Mouse (Mus musculus) embryonic stem cell, embryonic (primary cell): ENCODE results near the gene Ssr2.

ENCODE experiments used
- CTCF ChIA-PET, 4 experiments: fragments of 300-600 bp in 2 of 4; fragments of 350-600 bp in 2 of 4; sonication (Branson Sonifier 250); formaldehyde crosslinking; loops; one replicate each; lab custom pipeline; 2022; ENCODE audit warnings: inconsistent platforms in 2 of 4; lab: Charles Lee
- POLR2A ChIA-PET, 4 experiments: fragments of 300-600 bp in 2 of 4; fragments of 350-600 bp in 2 of 4; sonication (Branson Sonifier 250); formaldehyde crosslinking; loops; one replicate each; lab custom pipeline; 2022; ENCODE audit warnings: antibody characterized with exemption in 4 of 4, inconsistent platforms in 1 of 4; lab: Charles Lee

Ssr2 gene

DNA sequence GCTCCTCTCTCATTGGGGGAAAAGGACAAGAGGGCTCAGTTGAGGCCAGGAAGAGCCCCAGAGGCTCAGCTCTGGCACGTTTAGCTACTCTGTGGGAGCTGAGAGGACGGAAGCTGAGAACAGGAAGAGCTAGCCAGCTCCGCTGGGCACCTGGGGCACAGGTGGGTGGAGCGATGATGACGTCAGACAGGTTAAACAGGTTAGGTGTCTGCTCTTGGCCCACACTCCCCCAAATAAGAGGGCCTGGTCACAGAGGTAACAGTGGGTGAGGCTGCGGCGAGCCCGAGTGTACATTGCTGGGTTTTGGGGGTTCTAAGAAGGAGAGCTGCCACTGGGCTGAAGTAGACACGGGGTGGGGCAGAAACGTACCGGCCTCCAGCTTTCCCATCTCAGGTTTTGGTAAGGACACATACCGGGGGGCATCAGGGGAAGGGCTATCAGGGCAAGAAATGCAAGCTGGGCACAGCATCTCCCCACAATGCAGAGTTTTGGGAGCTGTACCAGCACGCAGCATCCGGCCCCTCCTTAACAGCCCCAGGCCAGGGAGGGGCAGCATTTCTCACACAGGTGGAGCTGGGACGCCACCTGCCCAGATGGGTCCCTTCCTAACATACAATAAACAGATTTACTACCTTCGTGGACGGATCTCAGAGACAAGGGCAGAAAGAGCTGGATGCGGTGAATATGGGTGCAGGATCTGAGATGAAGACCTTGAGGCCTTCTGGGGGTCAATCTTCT lies 27.3 kb upstream of the Ssr2 start, which contains the start of gene Rab25:
Rab25 (minus strand) TSS at position 121 of the 738 bp plus-strand sequence.
- ChIA-PET POLR2A (interaction anchor here (0.6 to 69.6 kb wide), 32 partner anchors 6 to 337 kb away, joined by 3 to 2954 read pairs (median 5); partner anchors contain the start of genes Ssr2 (in 3 of the 4), Khdc4 (in 2 of the 4), Mex3a (in 2 of the 4) and Lamtor2 (in 1 of the 4)), CTCF (interaction anchor here in 1 of 4 experiments (0.6 to 1.5 kb wide), 4 partner anchors 39 to 545 kb away, joined by 3 to 8 read pairs (median 4); partner anchors contain the start of genes Lmna and Rusc1)

GRCm38 (mm10) chr3:88551586-88551985 lies 24.1 kb upstream of the Ssr2 start:
- CTCF ChIA-PET: no interaction called here
- POLR2A ChIA-PET: interaction anchor here in 3 of 4 experiments (0.7 to 69.6 kb wide), 8 partner anchors 3 to 67 kb away, joined by 3 to 2954 read pairs (median 34); partner anchors contain the start of genes Mex3a (in 2 of the 3), Ssr2 (in 2 of the 3), Lamtor2 (in 1 of the 3) and Rab25 (in 1 of the 3)

- POLR2A ChIA-PET: interaction anchor here (0.5 to 69.6 kb wide), 82 partner anchors 2 to 905 kb away, joined by 3 to 2954 read pairs (median 5); partner anchors contain the start of genes Mex3a (in 3 of the 4), Pmf1 (in 3 of the 4), Ssr2 (in 3 of the 4) and Smg5 (in 2 of the 4)
- CTCF ChIA-PET: interaction anchor here (0.6 to 2.5 kb wide), 18 partner anchors 8 to 1530 kb away, joined by 3 to 9 read pairs (median 4); partner anchors contain the start of gene Lmna (in 1 of the 4)
Observed at GRCm38 (mm10) chr3:88552082-88552645, 23.5 kb upstream of the Ssr2 start.

DNA sequence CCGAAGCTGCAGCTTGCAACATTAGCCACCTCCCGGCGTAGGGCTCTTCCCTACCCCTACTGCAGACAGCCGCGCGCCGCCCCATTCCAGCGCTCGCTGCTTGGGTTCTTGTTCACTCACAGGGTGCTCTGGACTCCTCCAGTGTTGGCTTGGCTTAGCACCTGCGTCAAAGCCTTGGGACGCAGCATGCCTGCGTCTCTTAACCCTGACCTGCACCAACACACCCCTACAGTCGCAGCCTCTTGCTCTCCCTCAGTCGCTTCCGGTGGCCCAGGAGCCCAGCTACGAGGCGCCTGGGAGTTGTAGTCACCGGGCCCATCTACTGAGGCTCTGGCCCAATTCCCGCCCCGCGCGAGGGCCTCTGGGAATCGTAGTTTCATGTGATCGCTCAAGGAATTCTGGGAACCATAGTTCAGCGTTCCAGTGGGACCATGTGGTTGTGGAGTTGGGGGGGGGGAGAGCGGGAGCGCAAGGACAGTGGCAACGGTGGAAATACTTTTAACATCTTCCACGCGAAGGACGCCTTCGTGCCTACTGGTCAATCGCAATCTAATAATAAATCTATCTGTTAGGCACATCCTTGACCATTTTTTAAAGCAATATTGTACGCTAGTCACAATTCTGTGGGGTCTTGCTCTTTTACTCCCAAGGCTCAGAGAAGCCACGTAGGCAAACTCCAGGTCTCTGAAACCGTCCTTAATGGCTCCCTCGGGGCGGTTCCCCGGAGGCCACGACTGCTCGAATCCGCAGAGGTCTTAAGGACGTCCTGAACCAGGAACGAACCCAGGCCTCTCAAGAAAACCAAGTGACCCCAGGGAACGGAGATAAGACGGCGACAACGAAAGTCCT lies 22.8 kb upstream of the Ssr2 start, which contains the start of gene Lamtor2:
Lamtor2 (minus strand) TSS at position 399 of the 849 bp plus-strand sequence.
- CTCF ChIA-PET: interaction anchor here (0.6 to 2.5 kb wide), 26 partner anchors 8 to 1529 kb away, joined by 3 to 12 read pairs (median 4); partner anchors contain the start of gene Lmna (in 1 of the 4)
- POLR2A ChIA-PET: interaction anchor here (0.5 to 69.6 kb wide), 91 partner anchors 2 to 904 kb away, joined by 3 to 2954 read pairs (median 5); partner anchors contain the start of genes Mex3a (in 4 of the 4), Ssr2 (in 4 of the 4), Pmf1 (in 3 of the 4) and Smg5 (in 2 of the 4)

GRCm38 (mm10) chr3:88553525-88553879 lies 22.2 kb upstream of the Ssr2 start, which contains the start of gene Ubqln4:
Ubqln4 (plus strand) TSS chr3:88553758.
- POLR2A ChIA-PET: interaction anchor here (0.7 to 69.6 kb wide), 41 partner anchors 1 to 470 kb away, joined by 3 to 2954 read pairs (median 5); partner anchors contain the start of genes Mex3a (in 4 of the 4), Ssr2 (in 4 of the 4), Cct3 (in 1 of the 4) and Lamtor2 (in 1 of the 4)

DNA sequence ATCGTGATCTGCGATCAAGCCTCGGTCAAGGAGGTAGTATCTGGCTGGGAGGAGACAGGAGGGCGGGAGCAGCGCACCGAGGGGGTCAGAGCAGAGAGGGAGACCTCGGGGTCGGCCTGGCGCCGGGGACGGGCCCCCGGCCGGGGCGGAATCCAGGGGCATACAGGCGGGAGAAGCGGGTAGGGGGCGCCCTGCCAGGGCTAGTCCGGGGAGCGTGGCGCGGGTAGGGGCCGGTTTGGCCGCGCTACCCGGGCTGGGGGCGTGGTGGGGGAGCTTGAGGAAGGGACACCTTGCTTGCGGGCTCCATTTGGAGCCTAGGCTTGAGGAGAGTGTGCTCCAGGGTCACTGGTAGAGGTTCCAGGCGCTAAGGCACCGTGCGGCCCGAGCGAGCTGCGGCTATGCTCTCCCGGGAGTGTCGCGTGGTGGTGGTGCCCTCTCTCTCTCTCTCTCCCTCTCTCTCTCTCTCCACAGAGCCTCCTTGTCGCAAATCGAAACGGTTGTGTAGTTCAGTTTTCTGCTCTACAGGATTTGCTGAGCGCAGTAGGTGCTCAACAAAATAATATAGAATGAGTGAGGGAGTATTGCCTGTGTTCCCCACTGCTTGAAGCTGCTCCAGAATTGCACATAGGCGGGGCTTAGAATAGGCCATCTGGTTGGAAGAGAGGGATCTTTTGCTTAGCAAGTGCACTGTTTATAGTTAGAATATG lies 21.6 kb upstream of the Ssr2 start:
- POLR2A ChIA-PET: interaction anchor here (0.6 to 69.6 kb wide), 58 partner anchors 1 to 966 kb away, joined by 3 to 2954 read pairs (median 4); partner anchors contain the start of genes Mex3a (in 4 of the 4), Ssr2 (in 4 of the 4), Cct3 (in 2 of the 4) and Pmf1 (in 2 of the 4)
- CTCF ChIA-PET: interaction anchor here in 3 of 4 experiments (0.6 to 2.5 kb wide), 21 partner anchors 9 to 158 kb away, joined by 3 to 12 read pairs (median 5); partner anchors contain the start of genes Mex3a (in 1 of the 3) and Ssr2 (in 1 of the 3)

More at GRCm38 (mm10) chr3:88553525-88553879, 22.2 kb upstream of the Ssr2 start, which contains the start of gene Ubqln4:
- CTCF ChIA-PET: interaction anchor here in 3 of 4 experiments (0.6 to 2.5 kb wide), 24 partner anchors 9 to 146 kb away, joined by 3 to 12 read pairs (median 5); no protein-coding TSS in a partner anchor

GRCm38 (mm10) chr3:88555069-88555605 lies 20.5 kb upstream of the Ssr2 start:
- POLR2A ChIA-PET: interaction anchor here (0.6 to 69.6 kb wide), 32 partner anchors 1 to 258 kb away, joined by 3 to 2954 read pairs (median 5); partner anchors contain the start of genes Ssr2 (in 4 of the 4), Mex3a (in 3 of the 4), Smg5 (in 2 of the 4) and Tmem79 (in 2 of the 4)
- CTCF ChIA-PET: interaction anchor here in 3 of 4 experiments (0.6 to 1.9 kb wide), 8 partner anchors 11 to 258 kb away, joined by 3 to 7 read pairs (median 4); partner anchors contain the start of genes Cct3 (in 1 of the 3), Ssr2 (in 1 of the 3) and Tsacc (in 1 of the 3)

DNA sequence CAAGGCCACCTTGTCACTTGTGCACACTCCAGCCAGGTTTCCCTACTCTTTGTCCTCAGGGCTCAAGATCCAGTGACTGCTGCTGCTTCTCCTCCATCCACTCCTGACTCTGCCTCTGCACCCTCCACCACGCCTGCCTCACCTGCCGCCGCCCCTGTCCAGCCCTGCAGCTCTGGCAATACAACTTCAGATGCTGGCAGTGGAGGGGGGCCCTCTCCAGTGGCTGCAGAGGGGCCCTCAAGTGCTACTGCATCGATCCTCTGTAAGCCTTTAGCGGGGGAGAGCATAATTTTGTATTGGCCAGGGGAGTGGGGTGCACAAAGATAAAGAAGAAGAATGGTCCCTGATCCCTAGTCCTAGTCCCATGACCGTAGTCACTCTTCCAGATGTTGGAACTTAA lies 19.9 kb upstream of the Ssr2 start:
- ChIA-PET POLR2A (interaction anchor here (0.6 to 69.6 kb wide), 20 partner anchors 1 to 162 kb away, joined by 3 to 2954 read pairs (median 4); partner anchors contain the start of genes Mex3a (in 3 of the 4), Ssr2 (in 3 of the 4), Lamtor2 (in 1 of the 4) and Rab25 (in 1 of the 4)), CTCF (no interaction called here)

GRCm38 (mm10) chr3:88556616-88557015 lies 19.1 kb upstream of the Ssr2 start:
- ChIA-PET CTCF (interaction anchor here in 1 of 4 experiments (0.6 to 1.2 kb wide), 2 partner anchors 53 to 587 kb away, joined by 3 to 9 read pairs; no protein-coding TSS in a partner anchor), POLR2A (interaction anchor here (0.5 to 69.6 kb wide), 17 partner anchors 2 to 208 kb away, joined by 3 to 2954 read pairs (median 3); partner anchors contain the start of genes Ssr2 (in 3 of the 4), Lamtor2 (in 1 of the 4), Mex3a (in 1 of the 4) and Rab25 (in 1 of the 4))

DNA sequence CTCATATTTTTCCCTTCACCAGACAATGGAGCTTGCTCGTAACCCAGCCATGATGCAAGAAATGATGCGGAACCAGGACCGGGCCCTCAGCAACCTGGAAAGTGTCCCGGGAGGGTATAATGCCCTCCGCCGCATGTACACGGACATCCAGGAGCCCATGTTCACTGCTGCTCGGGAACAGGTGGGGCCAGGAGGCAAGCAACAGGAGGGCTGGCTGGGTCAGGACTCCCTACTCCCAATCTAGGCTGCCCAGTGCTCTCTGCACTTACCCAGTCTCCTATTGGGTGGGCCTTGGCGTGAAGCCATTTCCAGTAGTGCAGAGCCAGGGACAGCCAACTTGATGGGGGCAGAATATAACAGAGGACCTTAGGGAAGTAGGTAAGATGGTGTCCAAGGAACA lies 16.1 kb upstream of the Ssr2 start:
- ChIA-PET POLR2A (interaction anchor here in 3 of 4 experiments (1.9 to 69.6 kb wide), 6 partner anchors 5 to 29 kb away, joined by 7 to 2954 read pairs (median 564); partner anchors contain the start of genes Ssr2 (in 3 of the 3), Lamtor2 (in 1 of the 3), Mex3a (in 1 of the 3) and Rab25 (in 1 of the 3)), CTCF (interaction anchor here in 1 of 4 experiments (1.0 kb wide), 1 partner anchor 31 kb away, joined by 3 read pairs; no protein-coding TSS in a partner anchor)

- POLR2A ChIA-PET: interaction anchor here (0.6 to 69.6 kb wide), 25 partner anchors 5 to 226 kb away, joined by 3 to 2954 read pairs (median 8); partner anchors contain the start of genes Lamtor2 (in 3 of the 4), Ssr2 (in 3 of the 4), Ubqln4 (in 3 of the 4) and Rab25 (in 2 of the 4)
- CTCF ChIA-PET: interaction anchor here in 3 of 4 experiments (0.7 to 2.2 kb wide), 7 partner anchors 9 to 29 kb away, joined by 3 to 7 read pairs (median 4); partner anchors contain the start of genes Lamtor2 (in 1 of the 3) and Ssr2 (in 1 of the 3)
Observed at GRCm38 (mm10) chr3:88561989-88562388, 13.7 kb upstream of the Ssr2 start.

DNA sequence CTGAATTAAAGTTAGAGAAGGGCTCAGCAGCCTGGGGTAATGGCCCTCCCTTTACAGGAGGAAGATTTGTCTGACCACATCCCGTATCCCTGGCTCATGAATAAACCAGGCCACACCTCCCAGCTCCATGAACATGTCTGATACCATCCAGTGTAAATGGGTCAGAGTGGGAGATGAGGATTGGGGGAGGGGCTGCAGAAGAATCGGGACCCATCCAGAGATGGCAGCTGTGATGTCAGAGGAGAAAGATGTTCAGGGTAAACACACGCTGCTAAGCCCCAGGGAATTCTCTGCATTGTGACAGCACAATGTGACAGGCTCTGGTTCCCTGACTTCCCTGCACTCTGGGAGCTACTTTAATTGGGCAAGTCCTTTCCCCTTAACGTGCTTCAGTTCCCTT lies 12.2 kb upstream of the Ssr2 start:
- CTCF ChIA-PET: interaction anchor here in 2 of 4 experiments (0.5 to 2.2 kb wide), 8 partner anchors 10 to 322 kb away, joined by 3 to 7 read pairs (median 5); partner anchors contain the start of gene Ubqln4 (in 1 of the 2)
- POLR2A ChIA-PET: interaction anchor here (0.5 to 69.6 kb wide), 22 partner anchors 6 to 426 kb away, joined by 3 to 2954 read pairs (median 8); partner anchors contain the start of genes Lamtor2 (in 3 of the 4), Ssr2 (in 3 of the 4), Ubqln4 (in 3 of the 4) and Rab25 (in 2 of the 4)

- ChIA-PET POLR2A (interaction anchor here (0.8 to 69.6 kb wide), 20 partner anchors 6 to 425 kb away, joined by 3 to 2954 read pairs (median 6); partner anchors contain the start of genes Lamtor2 (in 3 of the 4), Ssr2 (in 3 of the 4), Ubqln4 (in 3 of the 4) and Rab25 (in 2 of the 4)), CTCF (interaction anchor here in 1 of 4 experiments (1.1 to 1.2 kb wide), 2 partner anchors 10 to 29 kb away, joined by 5 read pairs; partner anchors contain the start of gene Ubqln4)
Observed at GRCm38 (mm10) chr3:88563966-88564365, 11.7 kb upstream of the Ssr2 start.

GRCm38 (mm10) chr3:88566116-88566515 lies 9.6 kb upstream of the Ssr2 start:
- ChIA-PET POLR2A (interaction anchor here in 3 of 4 experiments (1.0 to 69.6 kb wide), 13 partner anchors 4 to 232 kb away, joined by 3 to 2954 read pairs (median 7); partner anchors contain the start of genes Lamtor2 (in 3 of the 3), Ssr2 (in 3 of the 3), Ubqln4 (in 3 of the 3) and Mex3a (in 1 of the 3)), CTCF (interaction anchor here in 1 of 4 experiments (1.1 kb wide), 1 partner anchor 12 kb away, joined by 6 read pairs; the partner anchor contains the start of gene Ubqln4)
